Mouse (Mus musculus) forebrain, embryonic 10.5 days (tissue): ENCODE results near the gene Gnb1l. TPM values are rescaled to one million over a fixed set of nuclear protein-coding genes. Genes with fewer than 3 reads are reported as not detected.
A peak's percentile ranks its signal among the peaks of the same experiment; 100 is the strongest.
"Not testable (repeated sequence)": the region's sequence is repeated elsewhere in the genome, so short reads cannot be mapped to it uniquely, and the experiment has no call there.

Source experiments
- DNase-seq: peaks from one replicate; pipeline ENCODE4 v3.0.0-alpha.2; 2017; ENCODE audit warnings: low spot score; ENCODE audit errors: extremely low spot score
- H3K27ac ChIP-seq: fragments of 300-500 bp; sonication (generic); 2 replicates; pipeline ENCODE4 v1.5.1; 2016; ENCODE audit warnings: mild to moderate bottlenecking
- H3K27me3 ChIP-seq: fragments of 300-500 bp; sonication (generic); 2 replicates; pipeline ENCODE4 v1.6.1; 2016; ENCODE audit warnings: mild to moderate bottlenecking; ENCODE audit not compliant: poor library complexity, severe bottlenecking
- H3K36me3 ChIP-seq: fragments of 300-500 bp; sonication (generic); replicated peaks from 2 replicates; pipeline ENCODE4 v1.6.1; 2016; ENCODE audit warnings: mild to moderate bottlenecking, moderate library complexity
- H3K4me1 ChIP-seq: fragments of 300-500 bp; sonication (generic); 2 replicates; pipeline ENCODE4 v1.6.1; 2016
- H3K4me3 ChIP-seq: fragments of 300-500 bp; sonication (generic); 2 replicates; pipeline ENCODE4 v1.5.1; 2016; ENCODE audit warnings: mild to moderate bottlenecking, moderate library complexity
- H3K9me3 ChIP-seq: fragments of 300-500 bp; sonication (generic); 2 replicates; pipeline ENCODE4 v1.6.1; 2016; ENCODE audit warnings: mild to moderate bottlenecking, moderate library complexity
- WGBS: fragments of 180-500 bp; shearing (Covaris S2); methylation state at CpG from one replicate; pipeline ENCODE4 v1.1.7; 2016; 5-methylcytosine and 5-hydroxymethylcytosine counted together
- polyA plus RNA-seq: library from polyadenylated mRNA; unstranded; fragments of >200 nt; fragmentation: Nextera tagmentation; extraction: Ambion mirVana; gene quantifications from 2 replicates; pipeline ENCODE4 v1.2.1, GENCODE M21; 2016

Gene Gnb1l
- polyA plus RNA-seq, 1 experiment from 2014 or later, result 17.2 TPM

- Histone ChIP-seq H3K4me1 (no peaks in the 10 kb centered on the region), H3K27me3 (no peaks in the 10 kb centered on the region), H3K9me3 (0 out of 2 replicates have a peak, but pooled peaks cover 3% of the 10 kb centered on the region), H3K4me3 (no peak overlapping the region), H3K27ac (no peak overlapping the region), H3K36me3 (no peaks in the 10 kb centered on the region; the same call in 1 of the 2 replicates)
- 94% methylated on average over 8 of the region's 8 CpGs for WGBS
- no peak for DNase-seq
Measured at GRCm38 (mm10) chr16:18523563-18524245, 25.2 kb downstream of the Gnb1l start.

GRCm38 (mm10) chr16:18528656-18529055 lies 30.1 kb downstream of the Gnb1l start:
- no peaks in the 10 kb centered on the region for H3K4me1 ChIP-seq
- 88% methylated on average over 5 of the region's 5 CpGs for WGBS

GRCm38 (mm10) chr16:18533061-18533460 lies 34.5 kb downstream of the Gnb1l start:
- H3K27ac ChIP-seq, DNase-seq, H3K27me3 ChIP-seq, H3K9me3 ChIP-seq, H3K4me1 ChIP-seq, H3K36me3 ChIP-seq, H3K4me3 ChIP-seq: not testable (repeated sequence)
- WGBS, result 96% methylated on average over 7 of the region's 7 CpGs

More at GRCm38 (mm10) chr16:18528656-18529055, 30.1 kb downstream of the Gnb1l start:
- Histone ChIP-seq H3K9me3 (peaks cover 10% of the 10 kb centered on the region; the same call in 1 of the 2 replicates), H3K27me3 (no peaks in the 10 kb centered on the region), H3K4me3 (no peak overlapping the region), H3K27ac (no peak overlapping the region), H3K36me3 (peaks cover 5% of the 10 kb centered on the region; the same call in 1 of the 2 replicates)
- DNase-seq, result no peak

GRCm38 (mm10) chr16:18537407-18537990 lies 39.0 kb downstream of the Gnb1l start:
- peaks cover 7% of the 10 kb centered on the region; the same call in 1 of the 2 replicates for H3K4me1 ChIP-seq
- H3K9me3 ChIP-seq, result no peaks in the 10 kb centered on the region
- 93% methylated on average over 3 of the region's 3 CpGs for WGBS
- H3K27me3 ChIP-seq, result no peaks in the 10 kb centered on the region
- H3K4me3 ChIP-seq, result no peak overlapping the region
- no peak overlapping the region for H3K27ac ChIP-seq
- DNase-seq, result no peak
- H3K36me3 ChIP-seq, result no peaks in the 10 kb centered on the region

- H3K27me3 ChIP-seq, result no peaks in the 10 kb centered on the region
- no peaks in the 10 kb centered on the region for H3K36me3 ChIP-seq
- no peak overlapping the region for H3K4me3 ChIP-seq
- no peak for DNase-seq
- no peaks in the 10 kb centered on the region for H3K9me3 ChIP-seq
- WGBS, result 79% methylated on average over 6 of the region's 6 CpGs
- H3K27ac ChIP-seq, result no peak overlapping the region
- peaks cover 7% of the 10 kb centered on the region; the same call in 1 of the 2 replicates for H3K4me1 ChIP-seq
Measured at GRCm38 (mm10) chr16:18539281-18539680, 40.8 kb downstream of the Gnb1l start.

- Histone ChIP-seq H3K4me3 (no peak overlapping the region), H3K27me3 (no peaks in the 10 kb centered on the region), H3K36me3 (no peaks in the 10 kb centered on the region), H3K4me1 (peaks cover 5% of the 10 kb centered on the region; the same call in 1 of the 2 replicates), H3K9me3 (no peaks in the 10 kb centered on the region), H3K27ac (no peak overlapping the region)
- 83% methylated on average over 8 of the region's 8 CpGs for WGBS
- no peak for DNase-seq
Measured at GRCm38 (mm10) chr16:18543151-18543829, 44.8 kb downstream of the Gnb1l start.

- H3K36me3 ChIP-seq, result no peaks in the 10 kb centered on the region
- H3K27ac ChIP-seq, result no peak overlapping the region
- no peak for DNase-seq
- no peaks in the 10 kb centered on the region for H3K9me3 ChIP-seq
- 92% methylated on average over 5 of the region's 5 CpGs for WGBS
- H3K4me3 ChIP-seq, result no peak overlapping the region
- H3K4me1 ChIP-seq, result peaks cover 24% of the 10 kb centered on the region
- H3K27me3 ChIP-seq, result no peaks in the 10 kb centered on the region
Measured at GRCm38 (mm10) chr16:18547891-18548290, 49.4 kb downstream of the Gnb1l start.

GRCm38 (mm10) chr16:18551604-18552003 lies 53.1 kb downstream of the Gnb1l start:
- Histone ChIP-seq H3K27me3 (no peaks in the 10 kb centered on the region), H3K9me3 (no peaks in the 10 kb centered on the region), H3K27ac (peak overlapping the region; percentile 64; the same call in 1 of the 2 replicates), H3K4me3 (no peak overlapping the region), H3K4me1 (peaks cover 48% of the 10 kb centered on the region), H3K36me3 (no peaks in the 10 kb centered on the region)
- WGBS, result 49% methylated on average over 9 of the region's 9 CpGs
- no peak for DNase-seq

- WGBS, result 79% methylated on average over 11 of the region's 11 CpGs
- Histone ChIP-seq H3K4me1 (peaks cover 51% of the 10 kb centered on the region), H3K9me3 (no peaks in the 10 kb centered on the region), H3K27ac (peak overlapping the region; percentile 64; the same call in 1 of the 2 replicates), H3K36me3 (no peaks in the 10 kb centered on the region), H3K27me3 (no peaks in the 10 kb centered on the region), H3K4me3 (no peak overlapping the region)
- no peak for DNase-seq
Measured at GRCm38 (mm10) chr16:18552106-18552710, 53.7 kb downstream of the Gnb1l start.

GRCm38 (mm10) chr16:18554721-18555120 lies 56.2 kb downstream of the Gnb1l start:
- Histone ChIP-seq H3K27me3 (no peaks in the 10 kb centered on the region), H3K9me3 (no peaks in the 10 kb centered on the region), H3K27ac (peak overlapping the region; percentile 71), H3K4me3 (no peak overlapping the region), H3K36me3 (no peaks in the 10 kb centered on the region), H3K4me1 (peaks cover 51% of the 10 kb centered on the region)
- WGBS, result 71% methylated on average over 2 of the region's 2 CpGs
- DNase-seq, result no peak

GRCm38 (mm10) chr16:18555235-18555935 lies 56.9 kb downstream of the Gnb1l start:
- WGBS, result 66% methylated on average over 17 of the region's 17 CpGs
- H3K27me3 ChIP-seq, result no peaks in the 10 kb centered on the region
- H3K36me3 ChIP-seq, result no peaks in the 10 kb centered on the region
- peak overlapping the region; percentile 71 for H3K27ac ChIP-seq
- H3K9me3 ChIP-seq, result no peaks in the 10 kb centered on the region
- H3K4me3 ChIP-seq, result no peak overlapping the region
- H3K4me1 ChIP-seq, result peaks cover 53% of the 10 kb centered on the region
- DNase-seq, result peak; percentile 47

GRCm38 (mm10) chr16:18556461-18556860 lies 57.9 kb downstream of the Gnb1l start:
- Histone ChIP-seq H3K27ac (no peak overlapping the region), H3K36me3 (no peaks in the 10 kb centered on the region), H3K4me3 (no peak overlapping the region), H3K4me1 (peaks cover 49% of the 10 kb centered on the region), H3K27me3 (no peaks in the 10 kb centered on the region), H3K9me3 (no peaks in the 10 kb centered on the region)
- DNase-seq, result no peak
- 90% methylated on average over 3 of the region's 3 CpGs for WGBS
